Mouse (Mus musculus): Measurements from ENCODE around the gene Nrap.

- TF ChIP-seq CTCF (IDR thresholded peaks at IDR 0.05; ENCODE audit: low read depth) = no peak
- TF ChIP-seq EP300 (IDR thresholded peaks at IDR 0.05; ENCODE audit: low read depth) = no peak
Measured at GRCm38 (mm10) chr19:56405824-56406223, 16.0 kb upstream of the Nrap start.
